Mouse (Mus musculus) limb, embryonic 13.5 days (tissue): Measurements from ENCODE around the gene 9930022D16Rik. TPM values are rescaled to one million over a fixed set of nuclear protein-coding genes. Genes with fewer than 3 reads are reported as not detected.

Experiments
- ATAC-seq: fragments of 200-750 bp; cut with Nextera tagmentation; 2 replicates; pipeline ENCODE4 v1.8.0; 2017; ENCODE audit warnings: low read depth, moderate number of reproducible peaks, moderate TSS enrichment; ENCODE audit not compliant: low FRiP score
- H3K27ac ChIP-seq: fragments of 300-500 bp; sonication (generic); 2 replicates; pipeline ENCODE4 v1.5.1; 2015; ENCODE audit warnings: inconsistent platforms, mild to moderate bottlenecking, moderate library complexity
- H3K27me3 ChIP-seq: fragments of 300-500 bp; sonication (generic); 2 replicates; pipeline ENCODE4 v1.6.1; 2015; ENCODE audit warnings: mild to moderate bottlenecking, inconsistent platforms
- H3K36me3 ChIP-seq: fragments of 300-500 bp; sonication (generic); 2 replicates; pipeline ENCODE4 v1.6.1; 2015; ENCODE audit warnings: inconsistent platforms, mild to moderate bottlenecking, moderate library complexity
- H3K4me1 ChIP-seq: fragments of 300-500 bp; sonication (generic); 2 replicates; pipeline ENCODE4 v1.6.1; 2015; ENCODE audit warnings: inconsistent platforms
- H3K4me2 ChIP-seq: fragments of 300-500 bp; sonication (generic); replicated peaks from 2 replicates; pipeline ENCODE4 v1.6.1; 2015; ENCODE audit warnings: inconsistent platforms, mild to moderate bottlenecking, moderate library complexity
- H3K4me3 ChIP-seq: fragments of 300-500 bp; sonication (generic); 2 replicates; pipeline ENCODE4 v1.5.1; 2015; ENCODE audit warnings: moderate library complexity, mild to moderate bottlenecking, inconsistent platforms
- H3K9ac ChIP-seq: fragments of 300-500 bp; sonication (generic); 2 replicates; pipeline ENCODE4 v1.6.1; 2015; ENCODE audit warnings: mild to moderate bottlenecking, inconsistent platforms
- H3K9me3 ChIP-seq: fragments of 300-500 bp; sonication (generic); 2 replicates; pipeline ENCODE4 v1.6.1; 2016; ENCODE audit warnings: inconsistent platforms
- WGBS: fragments of 180-500 bp; shearing (Covaris S2); methylation state at CpG from one replicate; pipeline ENCODE4 v1.1.7; 2015; 5-methylcytosine and 5-hydroxymethylcytosine counted together
- microRNA-seq: library from miRNA; unstranded; fragments of <30 nt; microRNA quantifications from one replicate; pipeline ENCODE4, GENCODE M21; 2016
- polyA plus RNA-seq: library from polyadenylated mRNA; unstranded; fragments of >200 nt; fragmentation: Nextera tagmentation; extraction: Ambion mirVana; gene quantifications from 2 replicates; pipeline ENCODE4 v1.2.1, GENCODE M21; 2015

Gene 9930022D16Rik
- polyA plus RNA-seq, 1 experiment from 2014 or later: not detected

GRCm38 (mm10) chr11:109468133-109468532 is 54.4 kb downstream of the 9930022D16Rik start:
- Histone ChIP-seq H3K4me2 (no peak overlapping the region), H3K9me3 (no peaks in the 10 kb centered on the region), H3K27ac (no peak overlapping the region), H3K9ac (no peak overlapping the region), H3K4me3 (no peak overlapping the region), H3K36me3 (no peaks in the 10 kb centered on the region), H3K27me3 (peaks cover 17% of the 10 kb centered on the region), H3K4me1 (peaks cover 14% of the 10 kb centered on the region)
- WGBS: 92% methylated on average over 5 of the region's 5 CpGs
- no peak for ATAC-seq

Small RNAs within 50 kb of the gene (microRNA-seq; reads per million reads assigned to microRNA genes)
- gene Gm25540: not detected

Other genes with a start within 250 kb of the 9930022D16Rik start
- gene Rgs9, start 115.8 kb upstream of the 9930022D16Rik start, polyA plus RNA-seq: 4.9 TPM in 2 replicates
- gene Gna13, start 51.1 kb upstream of the 9930022D16Rik start, polyA plus RNA-seq: 21.6 and 21.7 TPM in 2 replicates
- 46.9 and 48.5 TPM in 2 replicates for gene Amz2, start 12.0 kb downstream of the 9930022D16Rik start, polyA plus RNA-seq
- 4.1 and 4.2 TPM in 2 replicates for gene Arsg, start 59.5 kb downstream of the 9930022D16Rik start, polyA plus RNA-seq
- gene Slc16a6, start 59.7 kb downstream of the 9930022D16Rik start, polyA plus RNA-seq: 3.7 and 3.8 TPM in 2 replicates
- 51.0 and 52.7 TPM in 2 replicates for gene Wipi1, start 198.1 kb downstream of the 9930022D16Rik start, polyA plus RNA-seq
- gene Prkar1a, start 235.5 kb downstream of the 9930022D16Rik start, polyA plus RNA-seq: 346 and 360 TPM in 2 replicates